Mouse (Mus musculus) left cerebral cortex, postnatal 36 days (tissue): ENCODE results near the gene Ihh. TPM values are rescaled to one million over a fixed set of nuclear protein-coding genes. Genes with fewer than 3 reads are reported as not detected.

Experiments used
- DNase-seq, 2 experiments: peaks; one replicate each; pipeline ENCODE4 v3.0.0; 2021 to 2022; ENCODE audit warnings: low spot score in 2 of 2, mixed read lengths in 1 of 2
- intact Hi-C: fragments of 180-260 bp; cut with DNase I; formaldehyde crosslinking; loops from one replicate; pipeline ENCODE4 v1.15.1; 2025
- total RNA-seq, 2 experiments: library from RNA; stranded (reverse); gene quantifications; 2 replicates each; pipeline ENCODE4 v1.2.3; 2021

Ihh gene
- total RNA-seq, 2 experiments from 2014 or later = 0.37 to 0.48 TPM

- peak; percentile 34 to 41 for DNase-seq
- intact Hi-C loops = loop anchor here (2.0 kb wide), 1 partner anchor 68 kb away; no protein-coding TSS in a partner anchor
These were observed 2.4 kb downstream of the Ihh start for GRCm38 (mm10) chr1:74948784-74949665.

GRCm38 (mm10) chr1:74947986-74948670 lies 3.3 kb downstream of the Ihh start:
- intact Hi-C loops = loop anchor here (2.0 kb wide), 1 partner anchor 69 kb away; no protein-coding TSS in a partner anchor

GRCm38 (mm10) chr1:74941651-74942360 lies 9.7 kb downstream of the Ihh start:
- intact Hi-C loops = no loop called here
- no peak for DNase-seq

More at GRCm38 (mm10) chr1:74947986-74948670, 3.3 kb downstream of the Ihh start:
- no peak for DNase-seq

DNA sequence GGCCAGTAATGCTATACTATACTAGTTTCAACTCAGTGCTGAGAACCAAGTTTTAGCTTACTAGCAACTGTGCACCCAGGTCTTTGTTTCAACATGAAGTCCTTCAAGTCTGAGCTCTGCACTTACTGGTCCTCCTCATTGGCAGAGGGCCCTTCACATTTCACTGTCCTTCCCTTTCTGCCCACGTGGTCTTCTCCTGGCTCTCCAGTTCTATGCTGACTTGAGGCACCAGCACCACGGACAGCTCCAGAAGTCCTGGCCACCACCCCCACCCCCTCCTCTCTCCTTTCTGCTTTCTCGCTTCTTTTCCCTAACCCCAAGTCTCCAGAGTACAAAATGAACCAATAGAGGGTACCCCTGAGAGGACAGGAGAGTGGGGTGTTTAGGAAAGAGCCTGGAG lies 11.7 kb downstream of the Ihh start:
- intact Hi-C loops = no loop called here
- DNase-seq = no peak

DNA sequence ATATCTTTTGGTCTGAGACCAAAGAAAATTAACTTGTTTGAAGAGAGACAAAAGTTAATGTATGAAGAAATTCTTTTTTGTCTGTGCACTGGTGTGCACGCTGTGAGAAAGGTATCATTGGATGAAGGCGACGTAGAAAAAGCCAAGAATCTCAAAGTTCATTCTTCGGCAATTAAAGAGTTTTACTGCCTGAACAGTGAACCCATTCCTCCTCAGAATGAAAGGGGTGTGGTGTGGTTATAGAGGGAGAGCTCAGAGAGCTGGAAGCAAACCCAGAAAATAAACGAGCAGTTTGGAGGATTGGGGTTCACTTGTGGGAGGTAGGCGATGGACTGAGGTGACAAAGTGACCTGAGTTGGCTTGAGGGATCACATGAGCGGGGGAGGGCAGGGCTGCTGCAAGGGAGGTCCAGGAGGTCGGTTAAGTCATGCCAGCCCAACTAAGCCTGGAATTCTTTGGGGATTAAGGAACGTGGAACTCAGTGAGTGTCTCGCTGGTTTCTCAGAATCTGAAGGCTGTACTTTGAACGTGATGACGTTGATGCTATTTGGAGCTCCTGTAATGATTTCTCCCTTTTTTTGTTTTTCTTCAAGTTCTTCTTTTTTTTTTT lies 15.1 kb downstream of the Ihh start:
- DNase-seq = no peak
- intact Hi-C loops = no loop called here

GRCm38 (mm10) chr1:74935402-74935801 lies 16.1 kb downstream of the Ihh start, which contains the start of gene Cfap65:
Gene Cfap65, minus strand, starts transcription at chr1:74935599.
- intact Hi-C loops = no loop called here

DNA sequence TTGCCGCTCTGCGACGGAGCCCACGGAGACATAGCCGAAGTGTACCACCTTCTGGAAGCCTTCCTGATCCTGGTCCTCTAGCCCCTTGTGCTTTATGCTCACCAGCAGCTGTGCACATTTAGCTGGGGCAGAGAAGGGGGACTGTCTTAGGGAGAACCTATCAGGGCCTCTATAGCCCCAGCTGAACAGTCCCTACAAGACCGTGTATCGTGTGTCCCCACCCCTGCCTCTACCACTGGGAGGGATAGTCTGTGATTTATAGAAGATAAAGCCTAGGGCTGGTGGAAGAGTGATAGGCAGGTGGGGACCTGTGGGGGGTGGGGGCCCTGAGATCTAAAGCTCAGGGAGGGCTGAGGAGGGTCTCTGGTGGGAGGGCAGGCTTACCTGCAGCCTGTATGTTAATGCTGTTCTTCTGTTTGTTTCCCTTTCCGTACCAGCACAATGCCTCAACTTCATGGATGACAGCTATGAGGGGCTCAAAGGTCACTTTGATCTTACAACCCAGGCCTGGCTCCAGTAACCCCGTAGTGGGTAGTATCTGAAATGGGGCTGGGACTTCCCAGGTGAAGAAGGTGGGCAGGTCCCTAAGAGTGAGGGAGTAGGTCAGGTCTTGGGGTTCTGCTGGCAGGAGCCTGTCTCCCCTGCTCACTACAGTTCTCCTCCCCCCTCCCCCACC lies 23.7 kb downstream of the Ihh start:
- intact Hi-C loops = no loop called here

More at GRCm38 (mm10) chr1:74935402-74935801, 16.1 kb downstream of the Ihh start, which contains the start of gene Cfap65:
- DNase-seq = peak; percentile 75 to 76

GRCm38 (mm10) chr1:74926721-74927120 lies 24.8 kb downstream of the Ihh start:
- peak in 1 of 2 experiments; percentile 29 for DNase-seq
- intact Hi-C loops = no loop called here

More for the DNA sequence above, 23.7 kb downstream of the Ihh start:
- no peak for DNase-seq

DNA sequence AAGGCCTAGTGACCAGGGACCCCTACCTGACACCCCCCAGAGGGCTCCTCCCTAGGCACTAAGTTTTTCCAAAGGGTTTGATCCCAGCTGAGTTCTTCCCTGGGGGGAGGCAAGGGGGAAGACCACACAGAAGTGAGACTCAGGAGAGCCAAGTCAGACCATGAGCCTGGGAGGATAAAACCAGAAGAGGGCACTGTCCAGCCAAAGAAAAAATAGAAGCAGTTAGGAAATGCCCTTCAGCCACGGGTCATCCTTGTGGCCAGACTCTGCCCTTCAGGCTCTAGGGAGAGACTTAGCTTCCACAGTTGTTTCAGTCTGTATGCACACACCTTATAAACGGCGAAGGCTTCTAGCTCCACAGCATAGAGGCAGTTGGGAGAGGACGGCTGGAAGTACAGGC lies 27.0 kb downstream of the Ihh start:
- intact Hi-C loops = no loop called here

GRCm38 (mm10) chr1:74915706-74916105 lies 35.8 kb downstream of the Ihh start:
- DNase-seq = no peak
- intact Hi-C loops = no loop called here

More for the DNA sequence above, 27.0 kb downstream of the Ihh start:
- no peak for DNase-seq

- no peak for DNase-seq
- intact Hi-C loops = no loop called here
These were observed 49.3 kb downstream of the Ihh start for GRCm38 (mm10) chr1:74902191-74902590.

GRCm38 (mm10) chr1:74901686-74902085 lies 49.8 kb downstream of the Ihh start:
- peak in 1 of 2 experiments; percentile 43 for DNase-seq
- intact Hi-C loops = no loop called here

DNA sequence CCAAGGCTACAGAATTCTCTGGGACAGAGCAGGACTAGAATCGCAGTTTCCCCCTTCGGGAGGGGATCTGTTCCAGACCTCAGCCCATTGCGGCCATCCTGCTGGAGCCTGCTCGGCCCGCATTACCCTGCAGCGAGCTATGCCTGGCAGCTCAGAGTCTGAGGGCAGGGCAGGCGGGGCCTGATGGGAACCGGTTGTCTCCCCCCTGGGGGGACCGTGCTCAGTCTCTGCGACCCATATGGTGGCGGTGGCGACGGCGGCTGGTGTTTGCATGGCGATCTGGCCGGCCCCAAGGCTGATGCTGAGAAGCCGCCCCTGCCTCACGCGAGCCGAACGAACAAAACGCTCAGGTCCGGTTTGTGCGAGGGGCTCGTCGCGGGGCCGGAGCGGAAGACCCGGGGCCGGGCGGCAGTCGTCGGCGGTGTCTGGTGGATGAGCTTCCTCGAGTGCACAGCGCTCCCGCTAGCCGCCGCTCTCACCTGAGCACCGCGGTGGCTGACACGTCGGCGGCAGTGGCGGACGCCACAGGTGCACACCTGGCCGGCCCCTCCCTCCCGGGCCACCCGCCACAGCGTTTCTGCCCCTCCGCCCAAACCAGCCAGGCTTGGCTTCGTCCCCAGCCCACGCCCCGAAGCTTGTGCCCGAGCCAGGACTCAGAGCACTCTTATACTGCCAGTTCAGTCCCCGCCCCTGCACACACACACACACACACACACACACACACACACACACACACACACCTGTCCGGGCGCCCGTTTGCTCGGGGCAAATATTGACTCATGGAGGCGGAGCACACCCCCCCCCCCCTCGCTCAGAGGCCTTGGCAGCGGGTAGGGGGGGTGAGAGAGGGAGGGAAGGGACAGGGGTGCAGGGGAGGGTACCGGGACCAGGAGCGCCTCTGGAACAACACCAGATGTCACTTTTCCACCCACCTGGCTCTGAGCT lies 50.9 kb downstream of the Ihh start:
- DNase-seq = no peak
- intact Hi-C loops = no loop called here

DNA sequence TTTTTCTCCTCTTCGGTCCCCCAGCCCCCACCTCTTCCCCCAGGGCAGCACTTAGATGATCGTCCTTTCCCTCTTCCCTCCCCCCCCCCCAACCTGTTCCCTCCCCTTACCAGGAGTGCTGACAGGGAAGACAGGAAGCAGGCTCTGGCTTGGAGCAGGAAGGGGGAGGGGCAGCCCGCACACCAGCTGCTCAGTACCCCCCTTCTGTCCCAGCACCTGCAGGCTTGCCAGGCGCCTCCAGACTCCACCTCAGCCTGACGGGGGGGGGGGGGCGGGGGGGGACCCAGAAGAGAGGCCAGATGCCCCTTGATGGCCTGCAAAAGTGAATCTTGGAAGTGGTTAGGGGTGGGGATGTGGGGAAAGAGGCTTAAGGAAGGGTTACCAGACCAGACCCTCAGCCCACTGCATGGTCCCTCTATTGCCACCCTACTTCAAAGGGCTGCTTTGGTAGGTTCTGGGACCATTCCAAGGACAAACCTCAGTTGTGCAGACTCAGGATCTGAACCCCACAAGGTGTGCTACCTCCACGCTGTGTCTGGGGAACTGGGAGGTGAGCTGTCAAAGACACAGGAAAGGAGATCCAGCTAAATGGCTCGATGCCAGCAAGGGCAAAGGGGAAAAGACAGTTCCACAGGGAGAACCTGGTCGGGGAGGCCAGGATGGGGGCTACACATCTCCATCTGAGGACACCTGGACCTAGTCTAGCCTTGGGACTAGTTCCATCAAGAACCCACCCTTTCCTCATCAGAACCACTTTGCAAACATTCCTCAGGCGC lies 52.6 kb downstream of the Ihh start:
- intact Hi-C loops = no loop called here
- DNase-seq = no peak

DNA sequence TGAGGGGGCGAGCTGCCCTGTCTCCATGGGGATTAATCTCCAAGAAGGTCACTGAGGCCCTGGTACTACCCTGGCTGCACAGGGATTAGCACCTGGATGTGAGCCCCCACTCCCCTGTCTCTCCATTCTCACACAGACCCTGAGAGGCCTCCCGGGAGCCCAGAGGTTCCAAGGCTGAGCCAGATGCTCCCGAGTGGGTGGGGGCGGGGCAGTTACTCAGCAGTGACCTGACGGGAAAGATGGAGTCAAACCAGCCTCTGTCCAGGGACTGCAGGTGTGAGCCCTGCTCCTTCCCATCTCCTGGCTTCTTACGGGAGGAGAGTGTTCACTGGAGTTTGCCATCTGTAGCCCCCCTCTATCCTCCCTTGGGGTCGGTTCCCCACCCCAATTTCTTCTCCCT lies 53.5 kb downstream of the Ihh start:
- no peak for DNase-seq
- intact Hi-C loops = no loop called here
